Mouse (Mus musculus): ENCODE measurements around the gene Synrg. TPM values are rescaled to one million over a fixed set of nuclear protein-coding genes. Genes with fewer than 3 reads are reported as not detected.

Gene Synrg
- total RNA-seq, 2 experiments from 2014 or later: 26.7 to 31.0 TPM

GRCm38 (mm10) chr11:84040621-84041020 lies 76.4 kb downstream of the Synrg start:
- no peak for DNase-seq

GRCm38 (mm10) chr11:84042808-84043762 lies 78.9 kb downstream of the Synrg start:
- DNase-seq: no peak

- DNase-seq: no peak
Measured at GRCm38 (mm10) chr11:84044988-84045387, 80.8 kb downstream of the Synrg start.

GRCm38 (mm10) chr11:84047270-84047669 lies 83.0 kb downstream of the Synrg start:
- no peak for DNase-seq

- DNase-seq: no peak
Measured at GRCm38 (mm10) chr11:84048411-84048810, 84.2 kb downstream of the Synrg start.

- no peak for DNase-seq
Measured at GRCm38 (mm10) chr11:84053055-84053454, 88.8 kb downstream of the Synrg start.

GRCm38 (mm10) chr11:84053524-84054163 lies 89.4 kb downstream of the Synrg start:
- peak; percentile 22 to 31 for DNase-seq

- no peak for DNase-seq
Measured at GRCm38 (mm10) chr11:84057418-84057817, 93.2 kb downstream of the Synrg start.

GRCm38 (mm10) chr11:84059784-84060183 lies 95.6 kb downstream of the Synrg start:
- no peak for DNase-seq

GRCm38 (mm10) chr11:84060635-84061034 lies 96.4 kb downstream of the Synrg start:
- DNase-seq: no peak

- no peak for DNase-seq
Measured at GRCm38 (mm10) chr11:84061881-84062280, 97.7 kb downstream of the Synrg start.

GRCm38 (mm10) chr11:84062805-84063204 lies 98.6 kb downstream of the Synrg start:
- peak; percentile 30 to 50 for DNase-seq

- no peak for DNase-seq
Measured at GRCm38 (mm10) chr11:84063631-84064209, 99.5 kb downstream of the Synrg start.

GRCm38 (mm10) chr11:84066071-84066481 lies 101.8 kb downstream of the Synrg start:
- peak in 1 of 2 experiments; percentile 22 for DNase-seq

GRCm38 (mm10) chr11:84066927-84067645 lies 102.9 kb downstream of the Synrg start:
- DNase-seq: peak; percentile 45 to 51

GRCm38 (mm10) chr11:84067720-84068190 lies 103.5 kb downstream of the Synrg start:
- peak in 1 of 2 experiments; percentile 61 for DNase-seq

GRCm38 (mm10) chr11:84068191-84069033 lies 104.2 kb downstream of the Synrg start:
- peak; percentile 48 to 68 for DNase-seq

GRCm38 (mm10) chr11:84069034-84069370 lies 104.8 kb downstream of the Synrg start, which contains the start of gene Dusp14:
TSS of gene Dusp14 (minus strand) at chr11:84069261.
- DNase-seq: no peak

GRCm38 (mm10) chr11:84072904-84073651 lies 108.8 kb downstream of the Synrg start:
- peak; percentile 57 to 61 for DNase-seq
